Mouse (Mus musculus): Measurements from ENCODE around the gene Stxbp4.

GRCm38 (mm10) chr11:90484750-90485637 lies 152.9 kb downstream of the Stxbp4 start:
- TF ChIP-seq POLR2A (IDR thresholded peaks at IDR 0.05; ENCODE audit: borderline replicate concordance, low read depth, low read length), result no peak
- no peak for TF ChIP-seq CTCF (IDR thresholded peaks at IDR 0.05; ENCODE audit: low read depth, low read length)
